Mouse (Mus musculus) midbrain, embryonic 14.5 days (tissue): ENCODE results near the gene Ccdc153. TPM values are rescaled to one million over a fixed set of nuclear protein-coding genes. Genes with fewer than 3 reads are reported as not detected.
A peak's percentile ranks its signal among the peaks of the same experiment; 100 is the strongest.

Source experiments
- ATAC-seq: fragments of 200-750 bp; cut with Nextera tagmentation; 2 replicates; pipeline ENCODE4 v1.8.0; 2017; ENCODE audit warnings: moderate number of reproducible peaks, moderate library complexity; ENCODE audit not compliant: low FRiP score, low TSS enrichment
- DNase-seq: peaks from one replicate; pipeline ENCODE4 v3.0.0-alpha.2; 2015
- H3K27ac ChIP-seq: fragments of 300-500 bp; sonication (generic); replicated peaks from 2 replicates; pipeline ENCODE4 v1.5.1; 2014; ENCODE audit warnings: mild to moderate bottlenecking, low read depth, low read length, moderate library complexity
- H3K27me3 ChIP-seq: fragments of 300-500 bp; sonication (generic); 2 replicates; pipeline ENCODE4 v1.6.1; 2014; ENCODE audit warnings: low read length, control low read depth, mixed read lengths; ENCODE audit not compliant: control insufficient read depth, insufficient read depth
- H3K36me3 ChIP-seq: fragments of 300-500 bp; sonication (generic); 2 replicates; pipeline ENCODE4 v1.6.1; 2014; ENCODE audit warnings: low read length, control low read depth; ENCODE audit not compliant: control insufficient read depth, insufficient read depth
- H3K4me1 ChIP-seq: fragments of 300-500 bp; sonication (generic); 2 replicates; pipeline ENCODE4 v1.6.1; 2014; ENCODE audit warnings: mild to moderate bottlenecking, antibody characterized with exemption, low read length, control low read depth; ENCODE audit not compliant: control insufficient read depth, insufficient read depth
- H3K4me2 ChIP-seq: fragments of 300-500 bp; sonication (generic); 2 replicates; pipeline ENCODE4 v1.6.1; 2014; ENCODE audit warnings: mild to moderate bottlenecking, low read length, moderate library complexity
- H3K4me3 ChIP-seq: fragments of 300-500 bp; sonication (generic); replicated peaks from 2 replicates; pipeline ENCODE4 v1.5.1; 2014; ENCODE audit warnings: low read depth, low read length
- H3K9ac ChIP-seq: fragments of 300-500 bp; sonication (generic); replicated peaks from 2 replicates; pipeline ENCODE4 v1.6.1; 2014; ENCODE audit warnings: mild to moderate bottlenecking, low read length, moderate library complexity
- H3K9me3 ChIP-seq: fragments of 300-500 bp; sonication (generic); 2 replicates; pipeline ENCODE4 v1.6.1; 2016; ENCODE audit warnings: low read length, control low read depth, mixed read lengths; ENCODE audit not compliant: control insufficient read depth
- WGBS: fragments of 180-500 bp; shearing (Covaris S2); extraction: QIAGEN DNeasy Blood & Tissue Kit; methylation state at CpG from one replicate; pipeline ENCODE4 v1.1.7; 2014; 5-methylcytosine and 5-hydroxymethylcytosine counted together
- polyA plus RNA-seq: library from polyadenylated mRNA; unstranded; fragments of >200 nt; fragmentation: Nextera tagmentation; extraction: Ambion mirVana; gene quantifications from 2 replicates; pipeline ENCODE4 v1.2.1, GENCODE M21; 2014

Ccdc153 gene
- polyA plus RNA-seq, 1 experiment from 2014 or later = not detected

DNA sequence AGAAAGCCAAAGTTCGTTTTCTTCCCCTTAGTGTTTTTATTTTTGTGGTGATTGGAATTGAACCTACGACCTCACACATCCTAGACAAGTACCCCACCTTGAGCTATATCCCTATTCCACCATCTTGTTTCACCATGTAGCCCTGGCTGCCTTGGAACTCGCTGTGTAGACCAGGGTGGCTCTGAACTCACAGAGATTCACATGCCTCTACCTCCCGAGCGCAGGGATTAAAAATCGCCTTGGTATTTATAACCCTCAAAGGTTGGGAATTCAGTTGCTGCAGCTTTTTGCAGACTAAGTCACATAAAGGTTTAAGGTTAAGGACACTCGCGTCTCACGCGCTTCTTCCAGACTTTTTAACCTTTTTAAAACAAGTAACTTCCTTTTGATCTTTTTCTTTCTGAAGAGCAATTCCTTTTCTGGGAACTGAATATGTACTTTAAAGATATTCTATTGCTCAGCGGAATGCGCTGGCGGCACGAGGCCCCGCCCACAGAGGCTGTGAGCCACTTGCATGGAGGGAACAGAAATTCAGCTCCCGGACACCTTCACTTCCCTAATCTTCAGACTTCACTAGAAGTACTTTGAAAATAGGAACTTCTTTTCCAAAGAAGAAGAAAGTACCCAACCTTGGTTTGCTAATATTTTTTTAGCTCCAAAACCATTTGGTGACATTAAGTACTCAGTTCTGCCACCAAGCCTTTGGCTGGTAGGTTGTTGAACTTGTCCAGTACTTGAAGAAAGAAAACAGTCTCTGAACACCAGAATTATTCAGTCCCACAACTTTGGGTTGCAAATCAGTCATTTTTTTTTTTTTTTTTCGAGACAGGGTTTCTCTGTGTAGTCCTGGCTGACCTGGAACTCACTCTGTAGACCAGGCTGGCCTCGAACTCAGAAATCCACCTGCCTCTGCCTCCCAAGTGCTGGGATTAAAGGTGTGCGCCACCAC, 5.7 kb upstream of the Ccdc153 start:
- ATAC-seq (no peak), DNase-seq (peak; percentile 31)
- Histone ChIP-seq H3K9me3 (no peaks in the 10 kb centered on the region), H3K4me1 (peaks cover 14% of the 10 kb centered on the region), H3K4me3 (peak overlapping the region; percentile 84), H3K4me2 (peak overlapping the region; percentile 41), H3K9ac (no peak overlapping the region), H3K36me3 (no peaks in the 10 kb centered on the region), H3K27ac (no peak overlapping the region), H3K27me3 (no peaks in the 10 kb centered on the region)
- 29% methylated on average over 19 of the region's 19 CpGs for WGBS

DNA sequence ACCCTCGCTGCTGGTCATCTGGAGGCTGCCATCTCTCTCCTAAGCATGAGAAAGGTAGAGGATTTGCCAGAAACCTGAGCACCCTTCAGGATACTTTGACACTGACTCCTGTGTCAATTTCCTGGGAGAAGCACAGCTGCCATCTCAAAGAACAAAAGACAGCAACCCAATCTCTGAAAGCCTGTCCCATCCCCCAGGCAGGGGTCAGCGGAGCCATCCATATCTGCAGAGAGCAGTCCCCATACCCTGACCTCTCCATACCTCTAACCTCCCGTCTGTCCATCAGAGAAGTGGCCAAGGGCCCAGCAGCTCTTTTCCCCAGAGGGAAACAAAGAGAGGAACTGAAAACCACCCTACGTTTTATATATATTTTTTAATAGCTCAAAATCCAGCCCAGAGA, 3.9 kb upstream of the Ccdc153 start:
- Histone ChIP-seq H3K36me3 (no peaks in the 10 kb centered on the region), H3K4me2 (no peak overlapping the region), H3K4me1 (peaks cover 12% of the 10 kb centered on the region), H3K4me3 (no peak overlapping the region), H3K27me3 (no peaks in the 10 kb centered on the region), H3K9ac (no peak overlapping the region), H3K27ac (no peak overlapping the region), H3K9me3 (no peaks in the 10 kb centered on the region)
- DNase-seq (no peak), ATAC-seq (no peak)
- 63% methylated on average over 4 of the region's 4 CpGs for WGBS

DNA sequence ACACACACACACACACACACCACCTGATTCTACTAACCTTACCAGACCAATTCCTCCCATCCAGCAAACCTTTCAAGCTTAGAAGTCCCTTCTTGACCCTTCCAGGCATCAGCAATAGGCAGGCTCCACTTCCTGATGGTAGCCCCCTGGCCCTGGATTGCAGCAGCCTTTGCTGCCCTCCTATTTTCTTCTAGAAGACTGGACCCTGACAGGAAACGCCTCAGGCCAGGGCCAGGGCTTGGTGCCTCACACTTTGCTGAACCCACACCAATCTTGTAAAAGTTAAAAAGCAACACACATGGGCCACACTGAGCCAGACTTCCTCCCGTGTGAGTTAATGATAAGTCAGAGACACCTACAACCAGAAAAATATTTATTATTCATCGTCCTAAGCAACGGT, 3.3 kb upstream of the Ccdc153 start:
- Histone ChIP-seq H3K27ac (no peak overlapping the region), H3K36me3 (no peaks in the 10 kb centered on the region), H3K4me3 (no peak overlapping the region), H3K9ac (no peak overlapping the region), H3K4me2 (no peak overlapping the region), H3K9me3 (no peaks in the 10 kb centered on the region), H3K4me1 (peaks cover 7% of the 10 kb centered on the region), H3K27me3 (no peaks in the 10 kb centered on the region)
- whole genome bisulfite sequencing = 79% methylated on average over 4 of the region's 4 CpGs
- DNase-seq (no peak), ATAC-seq (no peak)

DNA sequence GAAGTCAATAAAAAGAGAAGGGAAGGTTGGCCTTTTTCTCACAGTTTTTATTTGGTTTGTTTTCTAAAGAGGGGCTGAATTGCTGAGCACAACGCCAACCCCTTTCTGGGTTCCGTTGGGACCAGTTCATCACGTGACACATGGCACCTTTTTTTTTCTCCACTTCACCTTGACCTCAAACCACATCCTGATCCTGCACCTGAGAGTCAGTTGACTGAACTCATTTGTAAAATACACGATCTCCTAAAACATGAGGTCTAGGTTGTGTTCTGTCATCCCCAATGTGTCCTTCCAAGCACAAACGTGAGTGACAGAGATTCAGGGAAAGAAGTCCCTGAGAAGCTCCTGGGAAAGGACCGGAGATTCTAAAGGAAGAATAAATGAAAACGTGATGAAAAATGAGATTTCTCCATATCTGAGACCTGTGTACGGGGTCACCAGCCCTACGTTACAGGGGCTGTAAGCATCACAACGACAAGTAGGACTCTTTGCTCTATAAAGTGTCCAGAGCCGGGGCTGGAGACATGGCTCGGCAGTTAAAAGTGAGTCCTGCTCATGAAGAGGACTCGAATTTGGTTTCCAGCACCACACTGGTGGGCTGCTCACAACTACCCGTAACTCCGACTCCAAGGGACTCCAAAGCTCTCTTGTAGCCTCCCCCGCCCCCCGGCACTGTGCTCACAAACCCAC, 1.8 kb upstream of the Ccdc153 start:
- ATAC-seq (no peak), DNase-seq (no peak)
- Histone ChIP-seq H3K4me2 (no peak overlapping the region), H3K9me3 (no peaks in the 10 kb centered on the region), H3K36me3 (no peaks in the 10 kb centered on the region), H3K27me3 (no peaks in the 10 kb centered on the region), H3K4me3 (no peak overlapping the region), H3K27ac (no peak overlapping the region), H3K4me1 (no peaks in the 10 kb centered on the region), H3K9ac (no peak overlapping the region)
- 82% methylated on average over 17 of the region's 17 CpGs for WGBS

DNA sequence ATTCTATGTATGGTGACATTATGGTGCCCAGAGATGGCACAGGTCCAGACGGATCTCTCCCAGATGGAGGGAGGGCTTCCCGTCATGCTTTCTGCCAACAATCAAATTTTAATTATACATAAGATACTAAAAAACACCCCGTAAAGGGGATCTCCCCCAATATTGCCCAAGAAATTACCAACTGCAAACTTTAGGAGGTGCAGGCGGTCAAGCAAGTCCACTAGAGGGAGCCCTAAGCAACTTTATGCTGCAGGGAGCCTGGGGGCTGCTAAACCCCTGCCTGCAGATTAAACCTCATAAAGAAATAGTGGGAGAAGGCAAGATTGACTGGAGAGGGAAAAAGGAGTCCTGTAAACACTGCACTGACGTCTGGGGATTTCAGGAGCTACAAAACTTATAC, 1.0 kb upstream of the Ccdc153 start:
- Histone ChIP-seq H3K36me3 (no peaks in the 10 kb centered on the region), H3K4me1 (no peaks in the 10 kb centered on the region), H3K27me3 (no peaks in the 10 kb centered on the region), H3K9ac (no peak overlapping the region), H3K4me3 (no peak overlapping the region), H3K27ac (no peak overlapping the region), H3K4me2 (no peak overlapping the region), H3K9me3 (no peaks in the 10 kb centered on the region)
- ATAC-seq (no peak), DNase-seq (peak; percentile 91)
- 13% methylated on average over 5 of the region's 5 CpGs for WGBS

DNA sequence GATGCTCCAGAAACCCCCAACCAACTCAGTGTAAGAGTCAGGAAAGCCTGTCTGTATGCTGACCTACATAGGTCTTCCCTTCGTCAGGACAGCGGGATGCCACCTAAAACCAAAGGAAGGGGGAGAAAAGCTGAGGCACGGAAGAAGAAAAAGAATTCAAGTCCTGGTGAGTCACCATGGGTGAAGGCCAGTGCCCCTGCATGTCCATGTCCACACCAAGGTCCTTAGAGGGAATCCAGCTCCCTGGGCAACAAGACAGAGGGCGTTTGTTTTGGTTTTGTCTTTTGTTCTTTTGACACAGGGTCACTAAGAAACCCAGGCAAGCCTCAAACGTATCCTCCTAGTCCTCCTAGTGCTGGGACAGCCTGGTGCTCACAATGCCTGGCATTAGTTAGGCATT, 435 bp downstream of the Ccdc153 start:
- Histone ChIP-seq H3K27me3 (no peaks in the 10 kb centered on the region), H3K4me2 (no peak overlapping the region), H3K9ac (no peak overlapping the region), H3K4me3 (no peak overlapping the region), H3K36me3 (no peaks in the 10 kb centered on the region), H3K4me1 (no peaks in the 10 kb centered on the region), H3K27ac (no peak overlapping the region), H3K9me3 (no peaks in the 10 kb centered on the region)
- WGBS = 45% methylated on average over 5 of the region's 5 CpGs
- ATAC-seq (no peak), DNase-seq (no peak)

DNA sequence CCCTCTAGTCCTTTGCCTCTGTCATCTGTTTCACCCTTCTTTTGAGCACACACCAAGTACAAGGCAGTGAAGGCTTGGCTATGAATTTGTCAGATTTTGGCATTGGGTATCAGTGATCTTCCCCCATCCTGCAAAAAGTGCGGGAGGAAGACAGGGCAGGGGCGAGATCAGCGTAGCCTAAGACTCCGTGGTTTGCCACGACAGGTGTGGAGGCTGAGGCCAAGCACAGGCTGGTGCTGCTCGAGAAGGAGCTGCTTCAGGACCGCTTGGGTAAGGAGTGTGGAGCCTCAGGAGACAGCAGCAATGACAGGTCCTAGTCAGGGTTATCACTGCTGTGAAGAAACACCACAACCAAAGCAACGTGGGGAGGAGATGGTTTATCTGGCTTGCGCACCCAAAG, 942 bp downstream of the Ccdc153 start:
- no peaks in the 10 kb centered on the region for H3K36me3 ChIP-seq
- no peaks in the 10 kb centered on the region for H3K27me3 ChIP-seq
- ATAC-seq (no peak), DNase-seq (no peak)
- H3K4me1 ChIP-seq = no peaks in the 10 kb centered on the region
- H3K9ac ChIP-seq = no peak overlapping the region
- H3K9me3 ChIP-seq = no peaks in the 10 kb centered on the region
- no peak overlapping the region for H3K27ac ChIP-seq
- 81% methylated on average over 9 of the region's 9 CpGs for WGBS
- no peak overlapping the region for H3K4me2 ChIP-seq
- no peak overlapping the region for H3K4me3 ChIP-seq

DNA sequence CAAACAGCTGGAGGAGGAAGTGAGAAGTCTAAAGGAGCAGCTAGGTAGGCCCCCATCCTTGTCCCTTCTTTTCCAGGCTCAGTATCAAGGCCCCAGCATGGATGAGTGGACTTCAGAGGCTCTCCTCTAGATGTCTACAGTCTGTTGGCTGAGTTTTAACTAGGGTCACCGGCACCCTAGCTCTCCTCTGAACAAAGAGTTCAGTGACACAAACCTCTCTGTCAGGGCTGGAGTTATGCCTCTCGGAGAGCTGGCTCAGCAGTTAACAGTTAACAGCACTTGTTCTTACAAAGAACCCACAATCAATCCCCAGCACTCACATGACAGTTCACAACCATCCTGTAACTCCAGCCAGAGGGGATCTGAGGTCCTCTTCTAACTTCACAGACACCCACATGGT, 3.1 kb downstream of the Ccdc153 start:
- Histone ChIP-seq H3K9me3 (no peaks in the 10 kb centered on the region), H3K9ac (no peak overlapping the region), H3K4me1 (no peaks in the 10 kb centered on the region), H3K27ac (no peak overlapping the region), H3K4me2 (no peak overlapping the region), H3K4me3 (no peak overlapping the region), H3K27me3 (no peaks in the 10 kb centered on the region), H3K36me3 (no peaks in the 10 kb centered on the region)
- no peak for ATAC-seq
- DNase-seq = no peak
- 78% methylated on average over 2 of the region's 2 CpGs for WGBS

DNA sequence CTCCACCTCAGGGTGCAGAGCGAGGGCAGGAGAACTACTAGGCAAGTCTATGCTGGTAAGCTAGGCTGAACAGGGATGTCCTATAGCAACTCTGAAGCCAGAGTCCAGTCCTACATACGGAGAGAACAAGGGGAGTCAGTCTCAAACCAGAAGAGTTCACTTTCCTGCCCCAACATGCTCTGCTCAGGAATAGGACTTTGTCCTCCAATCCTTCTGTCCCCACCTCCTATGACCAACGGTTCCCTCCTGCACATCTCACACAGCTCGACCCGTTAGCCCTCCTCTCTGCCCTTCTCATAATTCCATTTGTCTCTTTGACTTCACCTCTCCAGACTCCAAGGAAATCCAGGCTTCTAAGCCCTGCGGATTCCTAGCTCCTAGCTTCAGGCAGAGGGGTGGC, 7.4 kb downstream of the Ccdc153 start:
- H3K27me3 ChIP-seq = no peaks in the 10 kb centered on the region
- 88% methylated on average over 6 of the region's 6 CpGs for WGBS
- DNase-seq = no peak
- ATAC-seq = no peak
- H3K9ac ChIP-seq = no peak overlapping the region
- no peak overlapping the region for H3K4me2 ChIP-seq
- H3K36me3 ChIP-seq = no peaks in the 10 kb centered on the region
- no peaks in the 10 kb centered on the region; the same call in 1 of the 2 replicates for H3K4me1 ChIP-seq
- H3K4me3 ChIP-seq = no peak overlapping the region
- H3K9me3 ChIP-seq = no peaks in the 10 kb centered on the region
- no peak overlapping the region for H3K27ac ChIP-seq
